Mouse (Mus musculus): ENCODE results near the gene Msmo1. TPM values are rescaled to one million over a fixed set of nuclear protein-coding genes. Genes with fewer than 3 reads are reported as not detected.

Msmo1 gene
- total RNA-seq (2014; fragmentation: Nextera tagmentation), result 14.6 and 18.3 TPM in 2 replicates
- 35.1 and 50.0 TPM in 2 replicates for total RNA-seq (2017)

GRCm38 (mm10) chr8:64733271-64733943 is at the start of gene Msmo1:
TSS of gene Msmo1 (minus strand) at chr8:64733792.
- peak; percentile 96 for ATAC-seq (replicated peaks; ENCODE audit: poor library complexity, severe bottlenecking)

DNA sequence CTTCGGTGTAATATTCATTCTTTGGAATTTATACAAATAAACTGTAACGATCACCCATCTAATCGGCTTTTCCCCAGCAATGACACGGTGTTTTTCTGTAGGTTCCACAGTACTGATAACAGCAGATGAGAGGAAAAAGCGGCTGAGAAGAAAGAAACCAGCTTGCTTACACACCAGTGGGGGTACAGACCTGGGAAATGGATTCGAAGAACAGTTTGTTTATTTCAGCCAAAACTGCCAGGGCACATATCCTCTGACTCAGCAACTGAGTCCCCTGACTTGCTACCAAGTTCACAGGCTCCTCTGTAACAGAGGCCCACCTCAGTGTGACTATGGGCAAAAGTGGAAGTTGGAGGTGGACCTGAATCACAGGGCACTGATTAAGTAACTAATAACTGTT is 48.4 kb upstream of the Msmo1 start:
- ATAC-seq (replicated peaks; ENCODE audit: poor library complexity, severe bottlenecking), result no peak; the same call in 1 of the 2 replicates

DNA sequence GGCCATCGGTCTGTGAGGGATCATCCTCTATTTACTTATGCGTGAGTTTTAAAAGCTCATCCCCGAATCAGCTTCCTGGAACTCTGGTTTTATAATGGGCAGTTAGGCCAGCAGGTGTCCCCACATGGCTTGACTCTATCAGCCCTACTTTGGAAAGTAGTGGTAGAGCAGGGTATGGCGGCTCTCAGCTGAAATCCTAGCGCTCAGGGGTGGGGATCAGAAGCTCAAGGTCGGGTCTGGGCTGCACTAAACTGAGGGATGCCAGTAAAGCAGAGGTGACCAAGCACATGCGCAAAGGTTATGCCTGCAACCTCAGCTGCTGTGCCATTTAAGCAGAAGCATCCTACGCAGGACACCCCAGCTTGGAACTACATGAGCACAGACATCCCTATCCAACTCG is 44.3 kb upstream of the Msmo1 start:
- ATAC-seq (replicated peaks; ENCODE audit: poor library complexity, severe bottlenecking), result peak; percentile 53

- no peak for ATAC-seq (replicated peaks; ENCODE audit: poor library complexity, severe bottlenecking)
Observed at GRCm38 (mm10) chr8:64774136-64774535, 40.5 kb upstream of the Msmo1 start.

GRCm38 (mm10) chr8:64770814-64771213 is 37.2 kb upstream of the Msmo1 start:
- no peak for ATAC-seq (replicated peaks; ENCODE audit: poor library complexity, severe bottlenecking)

GRCm38 (mm10) chr8:64769586-64769985 is 36.0 kb upstream of the Msmo1 start:
- ATAC-seq (replicated peaks; ENCODE audit: poor library complexity, severe bottlenecking), result no peak

DNA sequence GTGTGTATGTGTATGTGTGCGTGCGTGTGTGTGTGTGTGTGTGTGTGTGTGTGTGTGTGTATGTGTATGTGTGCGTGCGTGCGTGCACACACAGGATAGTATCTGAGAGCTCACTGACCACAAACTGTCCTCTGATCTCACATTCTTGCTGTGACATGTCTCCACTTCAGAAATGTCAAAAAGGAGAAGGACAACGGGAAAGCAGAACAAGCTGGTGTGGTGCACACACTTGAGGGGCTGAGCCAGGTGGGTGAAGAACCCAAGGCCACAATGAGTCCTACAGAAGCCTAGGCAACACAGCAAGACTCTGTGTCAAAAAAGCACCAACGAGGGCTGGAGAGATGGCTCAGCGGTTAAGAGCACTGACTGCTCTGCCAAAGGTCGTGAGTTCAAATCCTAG is 35.1 kb upstream of the Msmo1 start:
- ATAC-seq (replicated peaks; ENCODE audit: poor library complexity, severe bottlenecking), result peak; percentile 78

- no peak for ATAC-seq (replicated peaks; ENCODE audit: poor library complexity, severe bottlenecking)
Observed at GRCm38 (mm10) chr8:64767047-64767446, 33.5 kb upstream of the Msmo1 start.

DNA sequence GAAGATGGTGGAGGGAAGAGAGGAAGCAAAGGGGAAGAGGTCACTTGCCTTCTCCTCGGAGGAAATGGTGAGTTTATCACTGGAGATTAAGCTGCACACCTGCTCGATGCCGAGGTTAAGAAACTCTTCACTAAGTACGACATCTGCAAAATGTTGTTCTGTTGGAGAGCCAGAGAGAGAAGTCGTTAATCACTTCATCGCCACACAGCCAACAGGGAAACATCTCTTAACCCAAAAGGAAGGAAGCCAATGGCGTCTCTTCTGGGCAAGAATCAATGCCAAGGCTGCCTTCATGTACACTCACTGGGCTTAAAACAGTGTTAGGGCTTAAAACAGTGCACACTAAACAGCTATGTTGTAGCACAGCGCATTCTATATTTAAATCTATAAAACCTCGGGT is 30.5 kb upstream of the Msmo1 start:
- no peak; the same call in 1 of the 2 replicates for ATAC-seq (replicated peaks; ENCODE audit: poor library complexity, severe bottlenecking)

DNA sequence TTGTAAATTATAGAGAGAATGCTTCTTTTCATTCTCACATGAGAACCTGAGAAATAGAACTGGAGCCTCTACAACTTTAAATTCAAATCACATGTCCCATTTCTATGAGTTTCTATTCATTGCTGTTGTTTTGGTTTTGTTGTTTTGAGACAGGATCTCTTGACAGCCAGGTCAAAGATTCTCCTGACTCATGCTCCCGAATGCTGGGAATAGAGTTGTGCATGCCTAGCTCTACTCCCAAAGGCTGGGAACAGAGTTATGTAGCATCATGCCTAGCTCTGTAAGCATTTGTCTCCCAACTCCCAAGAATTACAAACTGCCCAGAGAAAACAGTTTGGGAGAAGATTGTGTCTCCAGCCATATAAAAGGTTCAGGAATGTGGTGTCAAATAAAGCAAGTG is 29.2 kb upstream of the Msmo1 start:
- no peak for ATAC-seq (replicated peaks; ENCODE audit: poor library complexity, severe bottlenecking)

- ATAC-seq (replicated peaks; ENCODE audit: poor library complexity, severe bottlenecking), result peak; percentile 67
Observed at GRCm38 (mm10) chr8:64761430-64761829, 27.8 kb upstream of the Msmo1 start.

GRCm38 (mm10) chr8:64757956-64758355 is 24.4 kb upstream of the Msmo1 start:
- ATAC-seq (replicated peaks; ENCODE audit: poor library complexity, severe bottlenecking), result no peak

DNA sequence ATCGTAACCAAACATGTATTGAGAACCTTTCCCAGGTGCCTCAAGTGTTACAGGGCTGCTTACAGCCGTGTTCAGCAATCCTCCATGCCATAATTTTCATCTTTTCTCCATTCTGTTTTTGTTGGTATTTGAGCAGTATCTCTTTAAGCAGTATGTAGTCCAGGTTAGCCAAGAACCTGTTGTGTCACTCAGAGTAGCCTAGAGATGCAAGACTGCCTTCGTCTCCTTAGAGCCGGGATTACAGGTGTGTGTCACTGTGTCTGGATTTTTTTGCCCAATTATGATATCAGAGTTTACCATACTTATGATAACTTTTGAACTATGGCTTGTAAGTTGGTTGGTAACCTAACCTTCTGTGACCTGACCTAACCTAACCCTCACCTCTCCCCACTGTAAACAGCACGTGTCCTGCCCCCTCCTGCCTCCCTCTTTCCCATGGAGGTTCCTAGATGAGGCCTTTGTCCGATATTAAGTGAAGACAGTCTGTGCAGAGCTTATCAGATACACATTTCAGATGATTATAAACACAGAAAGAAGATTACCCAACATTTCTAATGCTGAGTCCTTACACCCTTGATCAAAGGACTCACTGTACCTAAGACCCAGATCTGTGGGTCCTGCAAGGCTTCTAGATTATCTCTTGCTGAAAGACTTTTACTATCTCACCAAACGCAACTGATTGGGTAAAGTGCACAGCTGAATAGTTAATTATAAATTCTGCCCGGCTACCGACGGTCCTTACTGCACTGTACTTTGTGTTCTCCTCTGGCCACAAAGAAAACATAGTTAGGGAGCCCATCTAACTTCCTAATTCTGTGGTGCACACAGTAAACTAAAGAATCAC is 12.8 kb upstream of the Msmo1 start:
- no peak for ATAC-seq (replicated peaks; ENCODE audit: poor library complexity, severe bottlenecking)

GRCm38 (mm10) chr8:64740547-64741211 is 7.1 kb upstream of the Msmo1 start:
- ATAC-seq (replicated peaks; ENCODE audit: poor library complexity, severe bottlenecking), result no peak

GRCm38 (mm10) chr8:64738916-64739315 is 5.3 kb upstream of the Msmo1 start:
- no peak for ATAC-seq (replicated peaks; ENCODE audit: poor library complexity, severe bottlenecking)

DNA sequence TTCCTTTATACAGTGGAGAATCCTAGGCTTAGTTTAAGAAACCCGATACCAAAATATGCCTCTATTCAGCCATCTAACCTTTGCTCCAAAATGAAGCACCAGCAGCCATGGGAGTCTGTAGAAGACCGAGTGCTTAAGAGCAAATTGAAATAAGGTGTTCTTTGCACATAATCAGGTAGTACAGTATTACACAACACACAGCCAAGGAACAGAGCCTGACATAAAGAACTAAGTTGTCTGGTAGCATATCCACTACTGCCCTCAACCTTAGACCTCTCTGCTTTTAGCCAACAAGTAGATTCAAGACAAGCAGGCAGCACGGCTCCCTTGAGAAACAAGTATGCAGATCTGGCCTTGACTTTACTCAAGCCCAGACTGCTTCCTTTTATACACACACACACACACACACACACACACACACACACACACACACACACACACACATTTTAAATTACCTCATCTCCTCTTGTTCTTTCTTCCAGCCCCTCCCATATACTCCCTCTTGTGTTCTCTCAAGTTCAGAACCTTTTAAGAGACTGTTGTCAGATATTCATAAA is 3.3 kb upstream of the Msmo1 start:
- ATAC-seq (replicated peaks; ENCODE audit: poor library complexity, severe bottlenecking), result no peak

GRCm38 (mm10) chr8:64735161-64735560 is 1.6 kb upstream of the Msmo1 start:
- ATAC-seq (replicated peaks; ENCODE audit: poor library complexity, severe bottlenecking), result no peak

- no peak for ATAC-seq (replicated peaks; ENCODE audit: poor library complexity, severe bottlenecking)
Observed at GRCm38 (mm10) chr8:64732596-64732995, 996 bp downstream of the Msmo1 start.

DNA sequence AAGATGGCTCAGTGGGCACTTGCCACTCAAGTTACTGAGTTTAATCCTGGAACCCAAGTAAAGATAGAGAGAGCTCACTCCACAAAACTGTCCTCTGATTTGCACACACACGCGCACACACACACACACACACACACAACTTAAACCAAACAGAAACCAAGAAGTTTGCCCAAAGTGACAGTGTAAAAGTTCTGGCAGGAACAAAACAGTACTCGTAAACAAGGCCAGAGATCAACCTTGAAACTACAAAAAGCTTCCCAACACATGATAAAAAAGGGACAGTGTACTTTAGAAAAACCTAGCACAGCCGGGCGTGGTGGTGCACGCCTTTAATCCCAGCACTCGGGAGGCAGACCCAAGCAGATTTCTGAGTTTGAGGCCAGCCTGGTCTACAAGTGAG is 5.4 kb downstream of the Msmo1 start:
- ATAC-seq (replicated peaks; ENCODE audit: poor library complexity, severe bottlenecking), result no peak

DNA sequence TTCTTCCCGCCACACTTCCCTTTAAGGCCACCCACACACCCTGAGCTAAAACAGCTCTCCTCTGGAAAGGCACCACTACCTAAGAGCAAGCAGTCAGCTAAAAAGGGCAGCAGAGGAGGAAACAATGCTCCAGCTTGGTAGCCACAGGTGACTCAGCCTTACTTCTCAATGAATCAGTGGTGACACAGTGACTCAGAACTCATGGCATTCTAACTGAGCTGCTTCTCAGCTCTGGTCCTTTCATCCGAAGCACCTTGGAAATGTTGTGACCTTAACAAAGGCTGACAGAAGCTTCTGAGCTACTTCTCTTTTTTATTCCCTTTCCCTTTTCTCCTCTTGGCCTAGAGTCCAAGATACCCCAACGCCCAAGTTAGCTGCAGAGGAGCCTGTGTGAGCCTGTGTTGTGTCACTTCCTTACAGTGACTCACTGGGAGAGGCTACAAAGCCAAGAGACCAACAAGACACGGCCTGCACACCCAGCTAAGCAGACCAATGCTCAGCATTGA is 7.3 kb downstream of the Msmo1 start:
- ATAC-seq (replicated peaks; ENCODE audit: poor library complexity, severe bottlenecking), result peak; percentile 96

DNA sequence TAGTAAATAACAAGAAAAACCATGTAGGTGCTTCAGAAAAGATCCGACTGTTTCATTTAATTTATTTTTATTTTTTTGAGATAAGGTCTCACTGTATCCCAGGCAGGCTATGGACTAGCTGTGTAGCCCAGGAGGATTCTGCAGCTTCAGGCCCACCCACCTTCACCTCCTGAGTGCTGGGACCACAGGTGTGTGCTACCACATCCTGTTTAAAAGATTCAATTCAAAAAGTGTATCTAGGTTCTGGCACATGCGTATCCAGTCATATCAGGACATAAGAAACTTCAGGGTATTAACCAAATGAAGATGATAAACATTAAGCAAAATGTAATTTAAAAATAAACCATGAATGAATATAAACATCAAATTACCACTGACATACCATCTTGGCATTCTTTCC is 10.4 kb downstream of the Msmo1 start:
- no peak for ATAC-seq (replicated peaks; ENCODE audit: poor library complexity, severe bottlenecking)
